Mouse (Mus musculus): ENCODE data around the gene Qser1. TPM values are rescaled to one million over a fixed set of nuclear protein-coding genes. Genes with fewer than 3 reads are reported as not detected.

Qser1 gene
- total RNA-seq, 2 experiments from 2014 or later, result 9.8 to 11.3 TPM

- TF ChIP-seq CTCF (conservative IDR thresholded peaks at IDR 0.05), result no peak
- no peak for DNase-seq (ENCODE audit: low spot score in 2 of 2)
- peak overlapping the region; percentile 95 for H3K27ac ChIP-seq
- H3K4me3 ChIP-seq, result no peak overlapping the region; the same call in 1 of the 2 replicates
Measured at GRCm38 (mm10) chr2:104814181-104814951, 2.2 kb downstream of the Qser1 start.

DNA sequence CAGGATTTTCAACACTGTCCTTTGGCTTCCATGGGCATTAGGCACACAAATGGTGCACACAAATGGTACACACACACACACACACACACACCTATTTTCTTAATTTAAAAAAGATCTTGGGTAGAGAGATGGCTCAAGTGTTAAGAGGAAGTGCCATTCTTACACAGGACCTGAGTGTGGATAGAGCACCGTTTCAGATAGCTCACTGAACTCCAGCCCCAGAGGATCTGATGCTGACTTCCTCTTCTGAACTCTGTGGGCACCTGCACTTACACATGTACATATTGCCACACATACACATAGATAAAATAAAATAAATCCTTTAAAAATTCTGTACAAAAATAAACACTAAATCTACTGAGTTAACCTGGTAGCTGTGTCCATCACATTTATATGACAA is 11.1 kb downstream of the Qser1 start:
- no peak overlapping the region for H3K27ac ChIP-seq
- TF ChIP-seq CTCF (conservative IDR thresholded peaks at IDR 0.05), result no peak
- no peak overlapping the region for H3K4me3 ChIP-seq
- DNase-seq (ENCODE audit: low spot score in 2 of 2), result no peak

DNA sequence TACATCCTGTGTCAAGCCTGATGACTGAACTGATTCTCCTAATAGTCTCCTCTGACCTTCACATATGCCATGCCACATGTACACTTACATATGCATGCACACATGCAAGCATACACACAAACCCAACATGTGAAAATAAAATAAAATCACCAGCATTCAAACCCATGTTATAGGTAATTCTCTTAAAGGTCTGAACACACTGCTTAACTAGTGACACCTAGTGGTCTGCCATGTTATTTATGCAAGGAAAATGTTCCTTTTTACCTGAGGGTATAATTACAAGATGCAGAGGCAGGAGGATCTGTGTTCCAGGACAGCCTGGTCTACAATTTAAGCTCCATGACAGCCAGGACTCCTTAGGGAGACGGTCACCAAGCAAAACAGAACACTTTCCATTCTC is 41.8 kb downstream of the Qser1 start:
- no peak overlapping the region for H3K27ac ChIP-seq
- H3K4me3 ChIP-seq, result no peak overlapping the region
- peak in 1 of 2 experiments; percentile 18 for DNase-seq (ENCODE audit: low spot score in 2 of 2)
- TF ChIP-seq CTCF (conservative IDR thresholded peaks at IDR 0.05), result peak; percentile 85

- Histone ChIP-seq H3K4me3 (no peak overlapping the region), H3K27ac (no peak overlapping the region)
- DNase-seq (ENCODE audit: low spot score in 2 of 2), result no peak
- no peak for TF ChIP-seq CTCF (conservative IDR thresholded peaks at IDR 0.05)
Measured at GRCm38 (mm10) chr2:104768697-104769096, 47.9 kb downstream of the Qser1 start.

GRCm38 (mm10) chr2:104764018-104764417 is 52.5 kb downstream of the Qser1 start:
- TF ChIP-seq CTCF (conservative IDR thresholded peaks at IDR 0.05), result no peak
- DNase-seq (ENCODE audit: low spot score in 2 of 2), result no peak
- Histone ChIP-seq H3K27ac (no peak overlapping the region), H3K4me3 (no peak overlapping the region)

- Histone ChIP-seq H3K4me3 (no peak overlapping the region), H3K27ac (no peak overlapping the region)
- no peak for DNase-seq (ENCODE audit: low spot score in 2 of 2)
- TF ChIP-seq CTCF (conservative IDR thresholded peaks at IDR 0.05), result no peak
Measured at GRCm38 (mm10) chr2:104763134-104763703, 53.3 kb downstream of the Qser1 start.

DNA sequence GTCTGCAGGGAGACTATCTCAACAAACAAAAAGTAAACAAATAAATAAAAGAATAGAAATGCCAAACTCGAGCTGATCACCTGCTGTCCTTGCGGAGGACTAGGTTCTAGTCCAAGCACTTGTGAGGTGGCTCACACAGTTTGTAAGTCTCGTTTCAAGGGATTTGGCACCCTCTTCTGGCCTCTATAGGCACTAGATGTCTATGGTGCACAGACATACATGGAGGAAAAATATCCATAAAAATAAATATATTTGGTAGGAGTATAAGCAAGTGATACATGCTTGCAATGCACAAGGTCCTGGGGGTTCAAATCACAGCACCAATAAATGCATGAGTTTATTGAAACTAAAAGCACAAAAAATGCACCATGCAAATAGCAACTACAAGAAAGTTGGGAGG is 65.9 kb downstream of the Qser1 start:
- Histone ChIP-seq H3K4me3 (no peak overlapping the region), H3K27ac (no peak overlapping the region)
- no peak for DNase-seq (ENCODE audit: low spot score in 2 of 2)
- peak; percentile 70 for TF ChIP-seq CTCF (conservative IDR thresholded peaks at IDR 0.05)

- no peak for DNase-seq (ENCODE audit: low spot score in 2 of 2)
- no peak overlapping the region for H3K27ac ChIP-seq
- H3K4me3 ChIP-seq, result no peak overlapping the region
- no peak for TF ChIP-seq CTCF (conservative IDR thresholded peaks at IDR 0.05)
Measured at GRCm38 (mm10) chr2:104748652-104749183, 67.8 kb downstream of the Qser1 start.

DNA sequence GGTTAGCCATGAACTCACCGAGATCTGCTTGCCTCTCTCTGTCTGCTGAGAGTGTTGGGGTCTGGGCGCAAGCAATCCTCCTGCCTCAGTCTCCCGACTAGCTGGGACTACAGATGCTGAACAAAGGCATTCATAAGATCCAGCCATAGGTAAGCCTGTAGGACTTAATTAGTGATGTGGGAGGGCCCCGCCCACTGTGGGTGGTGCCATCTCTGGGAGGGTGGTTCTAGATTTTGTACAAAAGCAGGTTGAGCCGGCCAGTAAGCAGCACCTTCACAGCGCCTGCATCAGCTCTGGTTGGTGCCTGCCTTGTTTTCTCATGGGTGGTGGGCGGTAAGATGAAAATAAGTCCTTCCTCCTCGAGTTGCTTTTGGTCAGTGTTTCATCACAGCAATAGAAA is 70.3 kb downstream of the Qser1 start:
- DNase-seq (ENCODE audit: low spot score in 2 of 2), result no peak
- Histone ChIP-seq H3K27ac (no peak overlapping the region), H3K4me3 (no peak overlapping the region)
- no peak for TF ChIP-seq CTCF (conservative IDR thresholded peaks at IDR 0.05)

DNA sequence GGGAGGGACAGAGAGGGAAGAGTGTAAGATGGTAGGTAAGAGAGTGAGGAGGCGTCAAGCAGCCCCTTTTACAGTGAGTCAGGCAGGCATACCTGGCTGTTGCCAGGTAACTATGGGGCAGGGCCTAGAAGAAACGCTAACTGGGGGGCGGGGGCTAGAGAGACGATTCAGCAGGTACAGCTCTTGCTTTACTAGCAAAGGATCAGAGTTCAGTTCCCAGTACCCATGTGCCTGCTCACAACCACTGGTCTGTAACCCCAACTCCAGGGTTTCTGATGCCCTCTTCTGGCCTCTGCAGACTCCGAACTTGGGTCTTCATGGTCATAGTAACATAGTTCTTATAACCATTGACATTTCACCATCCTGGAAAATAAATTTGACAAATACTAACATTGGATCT is 72.6 kb downstream of the Qser1 start:
- no peak for DNase-seq (ENCODE audit: low spot score in 2 of 2)
- H3K27ac ChIP-seq, result no peak overlapping the region
- no peak overlapping the region for H3K4me3 ChIP-seq
- TF ChIP-seq CTCF (conservative IDR thresholded peaks at IDR 0.05), result peak; percentile 19; the same call in 1 of the 2 replicates

DNA sequence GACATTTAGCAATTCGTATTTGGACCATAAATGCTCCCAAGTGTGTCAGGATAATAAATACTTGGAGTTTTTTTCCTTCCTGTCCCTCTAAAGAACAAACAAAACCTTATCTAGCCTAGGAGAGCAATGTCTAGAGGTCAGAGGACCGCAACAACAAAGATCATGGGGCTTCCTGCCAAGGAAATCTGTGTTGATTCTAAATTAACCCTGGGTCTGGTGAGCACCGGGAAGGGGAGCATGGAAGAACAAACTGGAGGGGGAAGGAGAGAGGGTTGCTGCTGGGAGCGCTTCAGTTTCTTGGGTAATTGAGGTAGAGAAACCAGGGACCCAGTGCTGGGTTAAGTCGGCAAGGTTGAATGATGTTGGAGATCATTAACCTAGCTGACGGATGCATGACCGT is 73.4 kb downstream of the Qser1 start:
- Histone ChIP-seq H3K27ac (no peak overlapping the region), H3K4me3 (peak overlapping the region; percentile 61)
- no peak for TF ChIP-seq CTCF (conservative IDR thresholded peaks at IDR 0.05)
- no peak for DNase-seq (ENCODE audit: low spot score in 2 of 2)

DNA sequence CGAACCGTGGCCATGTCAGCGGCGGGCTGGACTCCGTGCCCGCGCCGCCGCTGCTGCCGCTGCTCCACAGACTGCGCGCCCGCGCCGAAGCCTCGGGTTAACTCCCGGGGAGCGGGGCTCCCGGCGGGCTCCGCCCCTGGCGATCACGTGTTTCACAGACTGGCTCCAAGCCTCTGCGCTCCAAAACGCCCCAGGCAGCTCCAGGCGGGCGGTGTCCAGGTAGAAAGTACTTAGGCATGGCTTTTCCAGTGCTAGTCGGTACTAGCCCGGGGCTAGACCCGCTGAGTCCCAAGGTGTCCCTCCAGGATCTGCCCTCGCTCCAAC is 73.9 kb downstream of the Qser1 start, which contains the start of gene Depdc7:
Gene Depdc7 (minus strand): TSS at position 138 of the 324 bp plus-strand sequence.
- Histone ChIP-seq H3K27ac (peak within 1 kb of the TSS; percentile 52; the same call in 1 of the 2 replicates), H3K4me3 (peak within 1 kb of the TSS; percentile 61)
- TF ChIP-seq CTCF (conservative IDR thresholded peaks at IDR 0.05), result no peak
- peak; percentile 80 to 82 for DNase-seq (ENCODE audit: low spot score in 2 of 2)

DNA sequence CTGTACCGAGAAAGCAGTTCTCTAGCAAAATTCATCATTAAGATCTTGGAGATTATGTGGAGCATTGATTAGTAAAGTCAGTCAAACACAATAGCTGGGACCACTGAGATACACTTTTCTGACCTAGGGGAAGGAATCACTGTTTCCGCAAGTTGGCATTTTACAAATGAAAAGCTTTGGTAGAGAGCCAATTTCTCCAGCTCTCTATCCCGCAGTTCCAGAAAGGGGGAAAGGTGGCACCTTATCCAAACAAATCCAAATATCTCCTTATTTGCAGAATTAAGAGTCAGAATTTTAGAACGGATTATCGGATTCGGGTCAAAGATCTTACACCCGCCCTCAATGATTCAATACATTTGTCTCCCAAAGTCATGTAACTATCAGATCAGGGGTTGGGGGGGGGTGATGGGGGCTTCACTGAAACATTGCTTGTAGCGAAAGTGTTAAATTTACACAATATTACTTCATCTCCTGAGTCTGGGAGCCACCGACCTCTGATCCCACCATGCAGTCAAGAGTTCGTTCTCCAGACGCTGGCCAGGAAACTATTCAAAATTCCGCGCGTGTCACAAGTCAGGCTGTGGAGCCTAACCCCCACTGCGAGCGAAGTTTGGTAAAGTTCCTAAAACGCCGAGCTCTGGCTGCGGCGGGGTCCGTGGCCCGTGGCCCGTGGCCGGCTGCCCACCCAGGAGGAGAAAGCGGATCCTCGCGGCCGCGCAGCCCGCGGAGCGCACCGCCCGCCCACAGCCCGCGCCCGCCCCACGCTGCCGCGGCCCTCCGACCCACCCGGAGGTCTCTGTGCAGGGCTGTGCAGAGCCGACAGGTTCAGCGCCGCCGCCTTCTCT is 74.4 kb downstream of the Qser1 start:
- TF ChIP-seq CTCF (conservative IDR thresholded peaks at IDR 0.05), result no peak
- DNase-seq (ENCODE audit: low spot score in 2 of 2), result no peak
- peak overlapping the region; percentile 61 for H3K4me3 ChIP-seq
- H3K27ac ChIP-seq, result peak overlapping the region; percentile 52; the same call in 1 of the 2 replicates
